Mouse (Mus musculus) thymus, postnatal 14 days (tissue): Measurements from ENCODE around the gene Ptpn6.

Experiments
- DNase-seq: peaks from one replicate; pipeline ENCODE4 v3.0.0; 2021

Ptpn6 gene

DNA sequence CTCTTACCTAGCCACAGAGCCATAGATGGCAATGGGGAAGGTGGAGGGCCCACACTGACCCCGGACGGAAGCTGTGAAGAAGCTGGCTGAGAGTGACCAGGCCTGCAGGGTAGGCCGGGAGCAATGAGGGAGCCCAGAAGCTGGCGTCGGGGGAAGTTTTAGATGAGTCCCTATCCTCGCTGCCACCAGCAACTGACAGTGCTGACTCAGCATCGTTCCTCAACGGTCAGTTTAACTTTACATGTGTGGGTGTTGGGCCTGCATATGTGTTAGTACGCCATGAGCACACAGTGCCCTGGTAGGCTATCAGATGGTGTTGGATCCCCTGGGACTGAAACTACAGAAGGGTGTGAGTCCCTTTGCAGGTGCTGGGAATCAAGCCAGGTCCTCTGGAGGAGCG lies 14.0 kb downstream of the Ptpn6 start:
- no peak for DNase-seq

DNA sequence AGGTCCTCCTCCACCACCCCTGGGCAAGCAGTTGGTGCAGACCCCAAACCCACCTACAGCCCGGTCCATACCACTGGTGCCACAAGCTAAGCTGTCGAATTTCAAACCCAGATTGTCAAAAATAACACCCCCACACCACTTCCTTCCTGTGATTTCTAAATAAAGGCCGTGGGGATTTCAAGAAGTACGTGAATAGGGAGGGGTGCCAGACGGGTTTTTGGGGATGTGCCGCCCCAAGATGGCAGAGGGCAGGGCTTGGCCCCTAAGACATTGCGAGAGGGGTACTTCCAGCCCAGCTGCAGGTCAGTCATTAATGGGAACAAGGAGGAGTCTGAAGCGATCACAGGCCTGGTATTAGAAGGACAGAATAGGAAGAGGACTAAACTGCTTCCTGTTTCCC lies 15.0 kb downstream of the Ptpn6 start:
- peak; percentile 32 for DNase-seq

DNA sequence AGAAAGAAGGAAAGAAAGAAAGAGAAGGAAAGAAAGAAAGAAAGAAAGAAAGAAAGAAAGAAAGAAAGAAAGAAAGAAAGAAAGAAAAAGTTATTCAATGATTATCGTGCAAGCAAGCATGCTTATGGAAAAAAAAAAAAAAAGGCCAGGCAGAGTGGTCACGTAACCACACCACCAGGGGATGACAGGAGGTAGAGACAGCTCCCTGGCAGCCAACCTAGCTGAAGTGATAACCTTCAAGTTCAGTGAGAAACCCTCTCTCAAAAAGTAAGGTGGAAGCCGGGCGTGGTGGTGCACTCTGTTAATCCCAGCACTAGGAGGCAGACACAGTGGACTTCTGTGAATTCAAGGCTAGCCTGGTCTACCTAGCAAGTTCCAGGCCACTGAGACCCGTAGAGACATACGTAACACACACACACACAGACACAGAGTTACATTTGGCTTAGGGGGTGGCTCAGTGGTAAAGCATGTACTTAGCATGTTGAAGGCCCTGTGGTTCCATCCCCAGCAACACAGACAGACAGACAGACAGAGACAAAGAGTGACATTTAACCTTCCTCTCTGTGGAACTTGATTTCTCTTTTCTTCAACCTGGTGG lies 15.5 kb downstream of the Ptpn6 start:
- no peak for DNase-seq

DNA sequence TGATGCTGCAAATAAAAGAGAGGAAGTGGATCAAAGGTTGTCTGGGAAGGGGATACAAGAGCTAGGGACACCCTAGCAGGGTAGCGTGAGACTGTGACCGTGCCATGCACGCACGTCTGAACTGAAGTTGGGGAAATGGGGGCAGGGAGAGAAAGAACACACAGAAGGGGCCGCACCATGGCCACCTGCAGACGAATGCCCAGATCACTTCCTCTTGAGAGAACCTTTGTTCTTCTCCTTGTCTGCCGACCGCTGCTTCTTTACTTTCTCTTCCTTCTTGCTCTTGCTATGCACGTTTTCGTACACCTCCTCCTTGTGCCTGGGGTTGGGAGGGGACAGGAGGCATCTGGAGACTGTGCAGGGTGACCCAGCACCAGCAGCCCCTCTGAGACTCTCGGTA lies 17.6 kb downstream of the Ptpn6 start:
- DNase-seq: peak; percentile 65

DNA sequence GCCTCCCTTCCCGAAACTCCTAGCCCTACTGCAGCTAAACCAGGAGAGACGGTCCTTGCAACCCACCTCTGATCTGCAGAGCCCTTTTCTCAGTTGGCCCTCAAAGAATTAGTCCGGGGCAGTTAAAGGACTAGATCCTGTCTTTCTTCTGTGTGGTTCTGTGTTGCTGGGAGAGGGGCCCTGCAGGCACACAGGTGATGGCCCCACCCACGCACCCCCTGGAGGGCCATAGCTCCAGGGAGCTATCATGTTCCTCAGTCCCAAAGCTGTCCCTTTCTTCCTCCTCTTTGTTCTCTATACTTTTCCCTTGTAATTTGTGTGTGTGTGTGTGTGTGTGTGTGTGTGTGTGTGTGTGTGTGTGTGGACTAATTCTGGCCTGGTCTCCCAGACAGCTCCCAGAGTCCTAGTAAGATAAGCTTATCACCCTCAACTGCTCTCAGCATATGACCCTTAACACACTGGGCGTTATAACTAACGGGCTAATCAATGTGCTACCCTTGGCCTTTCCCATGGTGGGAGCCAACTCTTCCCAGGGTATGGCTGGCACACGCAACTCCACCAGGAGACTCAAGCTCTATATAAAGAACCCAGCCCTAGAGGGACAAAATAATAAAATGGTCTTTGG lies 19.0 kb downstream of the Ptpn6 start:
- no peak for DNase-seq

DNA sequence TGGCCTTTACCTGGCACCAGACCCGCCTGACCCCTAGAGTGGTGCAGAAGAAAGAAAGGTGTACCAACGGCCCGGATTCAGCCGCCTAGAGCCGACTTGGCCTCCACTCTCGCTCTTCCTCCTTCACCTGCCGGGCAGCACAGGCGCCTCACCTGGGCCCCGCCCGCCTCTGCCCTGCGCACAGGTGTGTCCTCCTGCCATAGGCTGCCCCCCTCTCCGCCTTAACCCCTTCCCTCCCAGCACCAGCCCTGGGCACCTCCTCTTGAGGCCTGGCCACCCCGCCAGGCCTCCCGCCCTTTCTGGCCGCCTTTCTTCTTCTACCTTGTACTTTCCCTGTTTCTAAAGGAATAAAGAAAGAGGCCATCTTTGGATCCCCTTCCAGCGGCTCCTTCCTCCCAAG lies 19.8 kb downstream of the Ptpn6 start:
- DNase-seq: no peak

DNA sequence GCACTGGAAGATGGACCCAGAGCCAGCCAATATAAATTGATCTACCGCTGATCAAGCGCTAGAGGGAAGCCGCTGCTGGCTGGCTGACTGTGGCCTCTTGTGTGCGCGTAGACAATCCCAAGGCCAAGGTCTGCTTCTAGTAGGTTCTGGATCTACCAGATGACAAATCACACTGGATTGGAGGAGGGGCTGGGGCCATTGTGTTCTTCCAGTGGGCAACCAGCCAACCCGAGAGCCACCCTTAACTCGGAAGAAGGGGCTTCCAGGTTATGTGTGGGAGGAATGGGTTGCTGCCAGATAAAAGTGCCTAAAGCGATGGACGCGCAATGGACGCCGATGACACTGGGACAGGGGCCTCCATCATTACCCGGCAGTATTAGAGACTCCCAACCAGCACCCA lies 20.5 kb downstream of the Ptpn6 start:
- DNase-seq: no peak

DNA sequence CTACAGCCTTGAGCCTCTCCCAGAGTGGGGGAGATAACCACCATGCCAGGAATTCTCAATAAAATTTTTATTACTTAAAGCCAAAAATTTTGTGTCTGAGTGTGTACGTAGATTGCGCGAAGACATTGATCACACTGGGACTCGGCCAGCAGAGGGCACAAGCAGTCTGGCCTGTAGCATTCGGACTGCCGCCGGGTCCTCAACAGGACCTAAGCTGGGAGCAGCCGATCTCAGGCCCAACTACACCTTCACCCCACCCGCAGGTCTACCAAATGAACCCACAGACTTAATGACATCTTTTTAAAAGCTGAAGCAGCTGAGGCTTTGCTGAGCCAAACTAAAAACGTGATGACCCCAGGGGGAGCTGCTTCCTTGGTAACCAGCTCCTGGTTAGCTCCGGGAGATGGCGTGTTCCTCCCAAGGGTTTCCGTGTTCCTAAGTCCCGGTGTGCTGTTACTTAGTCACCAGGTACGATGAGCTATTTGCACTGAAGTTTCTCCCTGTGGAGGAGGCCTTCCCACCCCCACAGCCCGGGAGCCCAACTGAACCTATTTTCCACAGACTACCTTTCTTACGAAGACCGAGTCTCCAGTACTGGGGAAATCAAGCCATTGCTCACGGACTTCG lies 21.5 kb downstream of the Ptpn6 start:
- DNase-seq: peak; percentile 69

DNA sequence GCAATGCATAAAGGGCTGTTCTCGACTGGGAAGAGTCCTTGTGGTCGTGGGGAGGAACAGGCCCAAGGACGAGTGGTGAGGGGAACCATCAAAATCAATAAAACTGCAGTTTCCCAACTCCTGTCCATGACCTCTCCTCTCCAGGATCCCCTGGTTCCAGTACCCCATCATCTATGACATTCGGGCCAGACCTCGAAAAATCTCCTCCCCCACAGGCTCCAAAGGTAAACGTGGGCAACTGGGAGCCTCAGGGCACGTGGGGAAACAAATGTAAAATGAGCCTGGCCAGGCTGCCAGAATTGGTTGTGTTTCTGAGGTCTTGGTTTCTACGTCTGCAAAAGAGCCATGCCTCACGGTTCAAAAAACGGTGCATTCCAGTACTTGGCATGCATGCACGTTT lies 25.6 kb downstream of the Ptpn6 start:
- no peak for DNase-seq

DNA sequence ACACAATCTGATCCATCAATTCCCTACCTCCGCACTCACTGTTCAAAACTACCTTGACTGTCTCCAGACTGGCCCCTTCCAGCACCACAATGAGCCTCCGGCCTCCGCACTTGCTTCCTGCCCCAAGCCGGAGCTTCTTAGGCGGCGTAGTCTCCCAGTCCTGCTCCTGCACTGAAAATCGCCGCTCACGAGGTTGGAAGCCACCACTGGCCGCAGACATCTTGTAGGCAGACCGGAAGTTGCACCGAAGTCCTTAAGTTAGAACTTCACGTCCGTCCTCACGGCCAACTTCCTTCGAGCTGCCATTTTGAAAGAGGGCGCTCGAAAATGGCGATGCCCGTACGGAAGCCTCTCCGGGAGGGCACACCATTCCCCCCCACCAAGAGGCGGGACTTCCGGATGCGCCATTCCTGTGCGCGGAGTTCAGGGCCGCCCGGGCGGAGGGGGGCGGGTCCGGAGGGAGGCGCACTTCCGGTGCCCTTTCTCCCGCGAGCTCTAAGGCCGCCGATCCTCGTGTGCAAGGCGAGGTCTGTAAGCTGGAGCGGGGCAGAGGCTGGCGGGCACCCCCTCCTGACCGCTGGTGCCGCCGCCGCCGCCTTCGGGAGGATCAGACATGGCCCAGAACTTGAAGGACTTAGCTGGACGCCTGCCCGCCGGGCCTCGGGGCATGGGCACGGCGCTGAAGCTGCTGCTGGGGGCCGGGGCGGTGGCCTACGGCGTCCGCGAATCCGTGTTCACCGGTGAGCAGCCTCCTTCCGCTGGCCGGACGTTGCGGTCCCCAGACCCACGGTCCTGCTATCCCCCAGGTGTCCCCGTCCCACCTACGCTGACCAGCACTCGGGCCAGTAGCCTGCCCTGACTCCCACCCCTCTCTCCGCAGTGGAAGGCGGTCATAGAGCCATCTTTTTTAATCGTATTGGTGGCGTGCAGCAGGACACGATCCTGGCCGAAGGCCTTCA lies 26.4 kb downstream of the Ptpn6 start, which contains the start of the genes Emg1 and Phb2:
Gene Emg1 (minus strand): TSS at position 355 of the 959 bp plus-strand sequence.
Gene Phb2 (plus strand): TSS at position 513 of the 959 bp plus-strand sequence.
- DNase-seq: peak; percentile 99

DNA sequence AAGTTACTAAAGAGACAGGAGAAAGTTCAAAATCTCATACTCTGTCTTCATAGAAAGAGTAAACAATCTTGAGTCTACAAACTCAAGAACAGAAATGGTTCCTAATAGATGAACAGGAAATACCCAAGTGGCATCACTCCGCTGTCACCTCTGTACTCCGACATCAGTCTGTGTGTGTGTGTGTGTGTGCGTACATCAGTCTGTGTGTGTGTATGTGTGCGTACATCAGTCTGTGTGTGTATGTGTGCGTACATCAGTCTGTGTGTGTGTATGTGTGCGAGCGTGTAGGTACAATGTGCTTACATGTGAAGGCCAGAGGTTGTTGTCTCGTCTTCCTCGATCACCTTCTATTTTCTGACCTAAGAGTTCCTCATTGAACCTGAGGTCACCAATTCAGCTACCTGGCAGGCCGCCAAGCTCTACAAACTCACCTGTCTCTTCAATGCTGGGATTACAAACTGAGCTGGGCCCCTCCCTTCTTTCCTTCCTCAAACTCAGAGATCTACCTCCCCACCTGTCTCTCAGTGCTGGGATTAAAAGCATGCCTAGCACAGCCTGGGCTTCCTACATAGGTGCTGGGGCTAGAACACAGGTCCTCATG lies 30.1 kb downstream of the Ptpn6 start:
- DNase-seq: no peak

DNA sequence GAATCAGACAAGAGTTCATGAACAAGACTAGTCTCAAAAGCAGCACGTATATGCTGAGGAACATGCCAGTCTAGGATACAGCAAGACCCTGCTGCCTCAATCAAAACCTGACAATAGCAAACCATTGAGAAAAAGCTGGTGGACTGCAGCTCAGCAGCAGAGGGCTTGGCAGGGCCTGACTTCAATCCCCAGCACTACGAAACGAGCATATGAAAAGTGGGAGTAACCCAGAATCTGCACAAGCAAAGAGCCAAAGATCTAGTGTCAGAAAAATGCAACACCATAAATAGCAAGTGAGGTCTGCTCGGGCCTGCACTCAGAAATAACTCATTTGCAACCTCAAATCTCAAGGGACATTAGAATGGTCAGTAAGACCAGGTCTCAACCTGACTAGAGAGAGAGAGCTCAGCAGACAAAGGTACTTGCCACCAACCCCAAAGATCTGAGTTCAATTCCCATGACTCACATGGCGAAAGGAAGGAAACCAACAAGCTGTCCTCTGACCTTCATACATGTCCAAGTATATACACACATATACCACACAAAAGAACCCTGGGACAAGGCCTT lies 32.4 kb downstream of the Ptpn6 start:
- no peak for DNase-seq

DNA sequence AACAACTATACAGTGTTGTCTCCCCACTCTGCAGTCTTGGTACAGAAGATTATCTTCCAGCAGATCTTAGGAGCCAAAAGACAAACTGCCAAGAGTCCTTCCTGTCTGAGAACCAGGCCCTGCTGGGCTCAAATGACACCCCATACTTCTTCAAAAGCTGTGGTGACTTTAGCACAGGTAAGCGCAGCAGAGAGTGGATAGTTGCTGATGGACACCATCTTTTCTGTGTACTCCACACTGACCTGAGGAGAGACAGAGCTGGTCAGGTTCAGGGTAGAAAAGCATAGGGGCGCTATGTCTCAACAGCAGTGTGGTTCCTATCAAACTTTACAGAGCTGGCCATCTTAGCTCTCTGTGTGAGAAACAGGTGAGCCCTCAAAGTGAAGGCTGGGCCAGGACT lies 34.1 kb downstream of the Ptpn6 start:
- no peak for DNase-seq

DNA sequence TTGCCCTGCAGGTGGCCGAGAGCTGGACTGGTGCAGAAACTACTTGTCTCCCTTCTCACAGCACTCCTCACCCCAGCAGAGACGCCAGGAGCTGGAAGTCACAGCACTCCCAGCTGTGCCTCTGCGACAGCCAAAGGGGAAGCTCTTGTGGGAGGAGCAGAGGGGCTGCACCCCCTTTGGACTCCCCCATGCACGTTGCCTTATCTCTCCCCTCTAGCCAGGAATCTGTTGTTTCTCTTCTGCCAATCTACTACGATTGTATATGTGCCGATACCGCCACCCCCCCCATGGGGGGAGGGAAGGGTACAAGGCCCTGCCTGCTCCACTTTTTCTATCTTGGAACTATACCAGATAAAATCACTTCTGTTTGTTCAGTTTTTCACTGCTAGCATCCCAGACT lies 34.7 kb downstream of the Ptpn6 start:
- no peak for DNase-seq

DNA sequence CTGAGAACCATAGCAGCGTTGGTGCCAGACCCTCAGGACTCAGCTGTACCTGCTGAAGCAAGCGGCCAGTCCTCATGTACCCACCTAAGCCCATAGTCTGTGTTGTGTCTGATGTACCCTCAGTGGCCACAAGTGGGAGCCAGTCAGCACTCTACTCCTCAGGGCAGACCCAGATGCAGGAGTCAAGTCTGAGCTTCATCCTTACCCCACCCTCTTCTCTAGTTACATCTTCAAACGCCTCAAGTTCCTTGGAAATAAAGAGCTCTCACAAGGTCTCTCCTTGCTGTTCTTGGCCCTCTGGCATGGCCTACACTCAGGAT lies 35.8 kb downstream of the Ptpn6 start:
- peak; percentile 85 for DNase-seq

DNA sequence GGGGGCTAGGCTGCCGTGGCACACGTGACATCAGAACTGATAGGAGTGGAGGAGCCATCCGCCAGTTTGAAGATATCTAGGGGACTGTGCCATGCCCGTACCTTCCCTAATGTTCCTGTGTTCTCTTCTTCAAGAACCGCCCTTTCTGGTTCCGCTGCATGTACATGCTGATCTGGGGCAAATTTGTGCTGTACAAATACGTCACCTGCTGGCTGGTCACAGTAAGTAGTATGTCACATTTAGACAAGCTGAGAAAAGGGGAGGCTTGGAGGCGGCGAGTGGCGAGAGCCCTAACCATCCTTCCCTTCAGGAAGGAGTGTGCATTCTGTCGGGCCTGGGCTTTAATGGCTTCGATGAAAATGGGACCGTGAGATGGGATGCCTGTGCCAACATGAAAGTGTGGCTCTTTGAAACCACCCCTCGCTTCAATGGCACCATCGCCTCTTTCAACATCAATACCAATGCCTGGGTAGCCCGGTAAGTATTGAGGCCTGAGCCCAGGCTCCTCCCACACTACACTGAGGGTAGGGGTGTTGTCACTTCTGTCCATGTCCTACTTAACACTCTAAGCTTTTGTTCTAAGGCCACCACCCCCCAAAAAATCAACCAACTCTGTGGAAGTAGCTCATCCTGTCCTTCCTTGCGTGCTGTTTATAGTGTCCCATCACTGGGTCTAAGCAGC lies 36.3 kb downstream of the Ptpn6 start:
- no peak for DNase-seq

DNA sequence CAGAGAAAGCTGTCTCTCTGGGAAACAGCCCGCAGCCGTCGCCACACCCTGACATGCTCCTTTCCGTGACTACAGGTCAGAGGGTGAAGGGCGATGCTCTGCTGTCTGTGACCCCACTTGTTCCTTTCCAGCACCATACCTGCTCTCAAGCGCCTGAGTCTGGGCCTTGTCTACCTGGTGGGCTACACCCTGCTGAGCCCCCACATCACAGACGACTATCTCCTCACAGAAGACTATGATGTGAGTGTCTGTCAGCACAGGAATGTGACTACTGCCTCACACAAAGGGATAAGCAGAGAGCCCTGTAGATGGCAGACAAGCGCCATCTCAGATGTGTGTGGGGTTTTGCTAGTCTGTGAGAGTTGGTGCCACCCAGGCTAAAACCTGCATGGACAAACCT lies 37.2 kb downstream of the Ptpn6 start:
- peak; percentile 63 for DNase-seq

DNA sequence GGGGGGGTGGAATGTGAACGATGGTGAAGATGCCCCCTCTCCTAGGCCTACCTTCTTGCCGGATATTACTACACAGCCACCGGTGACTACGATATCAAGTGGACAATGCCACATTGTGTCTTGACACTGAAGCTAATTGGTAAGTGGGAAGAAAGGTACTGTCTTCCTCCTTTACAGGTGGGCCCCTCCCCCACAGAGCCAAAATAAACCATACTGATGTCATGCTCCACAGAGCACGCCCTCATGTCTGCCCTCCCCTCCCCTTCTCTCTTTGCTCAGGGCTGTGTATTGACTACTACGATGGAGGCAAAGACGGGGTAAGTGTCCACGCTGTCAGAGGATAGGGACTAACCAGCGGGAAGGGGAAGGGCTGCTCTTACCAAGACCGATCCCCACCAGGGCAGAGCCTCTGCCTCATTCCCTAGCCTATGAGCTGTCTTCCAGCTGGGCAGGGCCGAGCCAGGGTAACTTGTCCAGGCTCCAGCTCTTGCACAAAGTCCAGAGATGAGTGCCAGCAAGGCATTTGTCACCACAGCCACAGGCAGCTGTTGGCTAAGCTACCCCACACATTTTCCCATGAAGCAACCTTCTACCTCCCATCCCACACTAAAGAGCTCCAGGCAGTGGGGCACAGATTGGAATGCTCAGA lies 38.4 kb downstream of the Ptpn6 start:
- DNase-seq: no peak

DNA sequence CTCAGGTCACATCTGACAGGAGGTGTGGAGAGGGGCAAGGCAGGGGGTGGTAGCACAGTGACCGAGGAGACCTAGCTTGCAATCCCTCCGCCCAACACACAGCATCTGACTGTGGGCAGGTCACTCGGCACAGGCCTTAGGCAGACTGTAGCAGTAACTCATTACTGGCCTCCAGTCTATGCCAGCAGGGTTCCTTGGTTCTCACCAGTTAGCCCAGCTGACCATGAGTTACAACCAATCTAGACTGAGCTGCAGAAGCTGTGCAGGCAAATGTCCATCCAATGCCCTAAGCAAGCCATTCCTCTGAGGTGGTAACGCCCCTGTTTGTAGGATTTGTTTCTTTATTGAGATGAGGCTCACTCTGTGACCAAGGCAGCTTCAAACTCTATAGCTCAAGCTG lies 39.1 kb downstream of the Ptpn6 start:
- no peak for DNase-seq

DNA sequence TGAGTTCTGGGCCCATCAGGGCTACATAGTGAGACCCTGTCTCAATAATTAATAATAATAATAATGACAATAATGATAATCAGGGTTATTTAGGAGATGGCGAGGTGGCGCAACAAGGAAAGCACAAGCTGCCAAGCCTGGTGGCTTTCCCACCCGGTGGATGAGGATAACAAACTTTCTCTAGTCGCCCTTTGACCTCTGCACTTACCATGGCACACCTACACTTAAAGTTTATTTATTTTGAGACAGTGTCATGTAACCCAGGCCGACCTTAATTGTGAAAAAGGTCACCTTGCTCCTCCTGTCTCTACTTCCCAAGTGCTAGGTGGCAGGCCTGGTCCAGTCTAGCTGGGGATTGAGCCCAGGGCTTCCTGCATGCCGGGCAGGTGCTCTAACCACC lies 39.8 kb downstream of the Ptpn6 start:
- no peak for DNase-seq

DNA sequence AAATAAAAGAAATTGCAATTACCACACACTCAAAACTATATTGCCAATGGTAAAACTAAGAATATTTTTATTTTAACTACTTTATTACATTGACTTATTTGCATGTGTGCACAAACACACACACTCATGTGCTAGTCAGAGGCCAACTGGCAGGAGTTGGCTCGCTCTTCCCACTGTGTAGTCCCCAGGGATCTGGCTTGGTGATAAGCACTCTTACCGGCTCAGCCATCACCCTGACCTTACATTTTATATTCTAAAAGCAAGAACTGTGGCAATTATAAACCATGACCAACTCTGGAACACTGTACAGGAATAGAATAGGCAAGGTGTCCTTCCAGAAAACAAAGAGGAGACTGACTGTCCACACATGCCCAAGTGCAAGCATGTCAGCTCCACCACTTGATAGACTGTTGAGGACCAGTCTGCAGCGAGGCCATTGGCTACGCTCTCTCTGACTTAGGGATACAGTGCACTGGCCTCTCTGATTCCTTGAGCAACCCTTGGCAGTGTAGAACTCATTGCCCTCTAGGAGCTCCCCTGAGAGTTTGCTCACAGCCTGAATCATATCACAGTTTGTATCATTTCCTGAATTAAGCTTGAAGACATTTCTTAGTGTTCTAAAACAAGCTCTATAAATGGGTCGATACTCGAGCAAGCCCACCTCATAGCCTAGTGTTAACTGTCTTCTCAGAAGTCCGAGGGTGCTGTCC lies 41.9 kb downstream of the Ptpn6 start:
- DNase-seq: no peak
